Mouse (Mus musculus): ENCODE measurements at regions not wholly inside any gene's neighbourhood (a gene's known extent, or its start where the extent isn't known, plus 50 kb on each side); places are given as distances from the start of the nearest gene placed in this dataset.

- ATAC-seq (no peak), DNase-seq (ENCODE audit: low spot score) (no peak)
- Histone ChIP-seq H3K27me3 (ENCODE audit: insufficient read depth, low read length) (no peaks in the 10 kb centered on the region), H3K4me3 (ENCODE audit: low read length) (no peak overlapping the region), H3K4me2 (ENCODE audit: low read depth, low read length) (no peak overlapping the region), H3K27ac (no peak overlapping the region), H3K36me3 (ENCODE audit: insufficient read depth, low read length) (no peaks in the 10 kb centered on the region), H3K9ac (replicated peaks; ENCODE audit: low read length) (no peak overlapping the region), H3K4me1 (ENCODE audit: insufficient read depth, low read length) (no peaks in the 10 kb centered on the region), H3K9me3 (ENCODE audit: low read length) (no peaks in the 10 kb centered on the region)
- WGBS, result 78% methylated on average over 16 of the region's 16 CpGs
- TF ChIP-seq CTCF (IDR thresholded peaks at IDR 0.05; ENCODE audit: low read depth), result no peak
These were observed 109.8 kb upstream of the Zfp64 start for GRCm38 (mm10) chr2:169065166-169065698.

DNA sequence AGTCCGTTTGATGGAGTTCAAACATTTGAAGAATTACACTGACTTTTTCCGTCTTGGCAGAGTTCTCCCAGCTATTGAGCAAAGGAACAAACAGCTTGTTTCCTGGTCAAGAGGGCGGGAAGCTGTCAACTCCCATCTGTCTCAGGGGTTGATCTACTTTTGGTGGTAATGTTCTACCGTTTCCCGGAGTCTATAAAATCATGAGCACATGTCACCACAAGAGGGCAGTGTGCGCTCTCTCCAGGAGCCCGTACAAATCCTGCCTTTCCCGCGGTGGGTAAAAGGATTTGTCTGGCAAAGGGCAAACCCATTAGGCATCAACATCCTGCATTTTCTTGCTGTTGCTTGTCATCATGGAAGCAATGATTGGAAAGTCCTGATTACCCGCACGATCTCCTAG lies 106.1 kb upstream of the Zfp64 start:
- no peaks in the 10 kb centered on the region for H3K27me3 ChIP-seq (ENCODE audit: insufficient read depth, low read length)
- no peak overlapping the region for H3K27ac ChIP-seq
- H3K9me3 ChIP-seq (ENCODE audit: low read length), result no peaks in the 10 kb centered on the region
- ATAC-seq, result 0 out of 2 replicates have a peak, but pooled peaks have one; percentile 43
- H3K4me1 ChIP-seq (ENCODE audit: insufficient read depth, low read length), result no peaks in the 10 kb centered on the region
- peak overlapping the region; percentile 30 for H3K4me2 ChIP-seq (ENCODE audit: low read depth, low read length)
- no peaks in the 10 kb centered on the region for H3K36me3 ChIP-seq (ENCODE audit: insufficient read depth, low read length)
- DNase-seq (ENCODE audit: low spot score), result peak; percentile 95
- peak; percentile 94 for TF ChIP-seq CTCF (IDR thresholded peaks at IDR 0.05; ENCODE audit: low read depth)
- no peak overlapping the region for H3K4me3 ChIP-seq (ENCODE audit: low read length)
- no peak overlapping the region for H3K9ac ChIP-seq (replicated peaks; ENCODE audit: low read length)
- WGBS, result 7% methylated on average over 11 of the region's 11 CpGs

GRCm38 (mm10) chr2:169060495-169060894 lies 105.1 kb upstream of the Zfp64 start:
- no peak for DNase-seq (ENCODE audit: low spot score)

DNA sequence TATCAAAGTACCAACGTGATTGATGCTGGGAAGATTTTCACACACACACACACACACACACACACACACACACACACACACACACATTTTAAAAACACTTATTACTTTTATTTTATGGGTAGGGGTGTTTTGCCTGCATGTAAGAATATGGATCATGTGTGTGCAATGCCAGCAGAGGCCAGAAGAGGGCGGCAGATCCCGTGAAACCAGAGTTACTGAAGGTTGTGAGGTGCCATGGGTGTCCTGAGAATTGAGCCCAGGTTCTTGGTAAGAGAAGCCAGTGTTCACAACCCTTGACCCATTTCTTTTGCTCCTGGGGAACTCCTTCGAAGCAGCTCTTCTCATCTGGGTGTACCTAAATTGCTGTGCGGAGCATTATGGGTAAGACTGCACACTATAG lies 102.4 kb upstream of the Zfp64 start:
- DNase-seq (ENCODE audit: low spot score) (no peak), ATAC-seq (no peak)
- no peaks in the 10 kb centered on the region for H3K27me3 ChIP-seq (ENCODE audit: insufficient read depth, low read length)
- no peak overlapping the region for H3K4me3 ChIP-seq (ENCODE audit: low read length)
- no peak overlapping the region for H3K27ac ChIP-seq
- no peaks in the 10 kb centered on the region for H3K36me3 ChIP-seq (ENCODE audit: insufficient read depth, low read length)
- H3K4me2 ChIP-seq (ENCODE audit: low read depth, low read length), result no peak overlapping the region
- peak; percentile 41; the same call in 1 of the 2 replicates for TF ChIP-seq CTCF (IDR thresholded peaks at IDR 0.05; ENCODE audit: low read depth)
- no peak overlapping the region for H3K9ac ChIP-seq (replicated peaks; ENCODE audit: low read length)
- whole genome bisulfite sequencing, result 78% methylated on average over 5 of the region's 5 CpGs
- H3K4me1 ChIP-seq (ENCODE audit: insufficient read depth, low read length), result no peaks in the 10 kb centered on the region
- no peaks in the 10 kb centered on the region for H3K9me3 ChIP-seq (ENCODE audit: low read length)

More at GRCm38 (mm10) chr2:169060495-169060894, 105.1 kb upstream of the Zfp64 start:
- Histone ChIP-seq H3K4me3 (ENCODE audit: low read length) (no peak overlapping the region), H3K36me3 (ENCODE audit: insufficient read depth, low read length) (no peaks in the 10 kb centered on the region), H3K4me2 (ENCODE audit: low read depth, low read length) (no peak overlapping the region), H3K4me1 (ENCODE audit: insufficient read depth, low read length) (no peaks in the 10 kb centered on the region), H3K9me3 (ENCODE audit: low read length) (no peaks in the 10 kb centered on the region), H3K9ac (replicated peaks; ENCODE audit: low read length) (no peak overlapping the region), H3K27ac (no peak overlapping the region), H3K27me3 (ENCODE audit: insufficient read depth, low read length) (no peaks in the 10 kb centered on the region)
- TF ChIP-seq CTCF (IDR thresholded peaks at IDR 0.05; ENCODE audit: low read depth), result no peak
- 63% methylated on average over 13 of the region's 13 CpGs for WGBS
- ATAC-seq, result no peak

DNA sequence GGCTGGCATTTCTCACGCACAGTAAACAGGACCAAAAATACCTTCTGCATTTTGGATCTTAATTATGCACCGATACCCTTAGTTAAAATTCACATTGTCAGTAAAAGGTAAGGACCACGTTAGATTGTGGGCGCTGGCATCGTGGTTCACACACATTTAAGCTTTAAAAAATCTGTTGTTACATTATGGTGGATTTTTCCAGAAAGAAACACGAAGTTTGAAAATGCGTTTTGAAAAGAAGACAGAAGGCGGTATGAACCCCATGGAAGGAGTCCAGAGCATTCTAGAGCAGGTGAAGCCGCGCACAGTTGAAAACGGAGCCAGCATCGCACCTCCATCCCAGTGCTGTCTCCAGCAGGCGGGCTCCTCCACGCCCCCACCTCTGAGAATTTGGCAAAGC lies 94.6 kb upstream of the Zfp64 start:
- no peak overlapping the region for H3K9ac ChIP-seq (replicated peaks; ENCODE audit: low read length)
- H3K36me3 ChIP-seq (ENCODE audit: insufficient read depth, low read length), result no peaks in the 10 kb centered on the region
- H3K4me3 ChIP-seq (ENCODE audit: low read length), result no peak overlapping the region
- no peak overlapping the region for H3K27ac ChIP-seq
- H3K4me1 ChIP-seq (ENCODE audit: insufficient read depth, low read length), result no peaks in the 10 kb centered on the region
- H3K27me3 ChIP-seq (ENCODE audit: insufficient read depth, low read length), result no peaks in the 10 kb centered on the region
- ATAC-seq (no peak), DNase-seq (ENCODE audit: low spot score) (no peak)
- no peak overlapping the region for H3K4me2 ChIP-seq (ENCODE audit: low read depth, low read length)
- 90% methylated on average over 14 of the region's 14 CpGs for WGBS
- TF ChIP-seq CTCF (IDR thresholded peaks at IDR 0.05; ENCODE audit: low read depth), result no peak
- no peaks in the 10 kb centered on the region for H3K9me3 ChIP-seq (ENCODE audit: low read length)

DNA sequence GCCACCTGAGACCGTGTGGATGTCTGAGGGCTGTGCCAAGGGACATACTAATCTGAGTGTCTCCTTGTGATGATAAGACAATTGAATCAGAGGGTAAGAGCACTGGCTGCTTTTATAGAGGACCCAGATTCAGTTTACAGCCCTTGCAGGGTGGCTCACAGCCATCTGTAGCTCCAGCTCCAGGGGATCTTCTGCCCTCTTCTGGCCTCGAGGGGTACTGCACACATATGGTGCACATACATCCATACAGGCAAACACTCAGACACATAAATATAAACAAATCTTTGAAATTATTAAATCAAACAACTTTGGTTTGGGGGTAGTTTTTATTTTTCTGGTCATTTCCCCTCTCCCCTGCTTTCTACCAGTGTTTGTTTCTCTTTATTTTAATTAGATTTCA lies 86.4 kb upstream of the Zfp64 start:
- DNase-seq (ENCODE audit: low spot score) (no peak), ATAC-seq (no peak)
- Histone ChIP-seq H3K4me2 (ENCODE audit: low read depth, low read length) (no peak overlapping the region), H3K27ac (no peak overlapping the region), H3K36me3 (ENCODE audit: insufficient read depth, low read length) (no peaks in the 10 kb centered on the region), H3K4me1 (ENCODE audit: insufficient read depth, low read length) (no peaks in the 10 kb centered on the region), H3K4me3 (ENCODE audit: low read length) (no peak overlapping the region), H3K9ac (replicated peaks; ENCODE audit: low read length) (no peak overlapping the region), H3K27me3 (ENCODE audit: insufficient read depth, low read length) (no peaks in the 10 kb centered on the region), H3K9me3 (ENCODE audit: low read length) (no peaks in the 10 kb centered on the region)
- WGBS, result 79% methylated on average over 2 of the region's 2 CpGs
- peak; percentile 26 for TF ChIP-seq CTCF (IDR thresholded peaks at IDR 0.05; ENCODE audit: low read depth)

GRCm38 (mm10) chr2:169037975-169038374 lies 82.6 kb upstream of the Zfp64 start:
- no peaks in the 10 kb centered on the region for H3K9me3 ChIP-seq (ENCODE audit: low read length)
- H3K27me3 ChIP-seq (ENCODE audit: insufficient read depth, low read length), result no peaks in the 10 kb centered on the region
- no peaks in the 10 kb centered on the region for H3K36me3 ChIP-seq (ENCODE audit: insufficient read depth, low read length)
- no peak overlapping the region for H3K27ac ChIP-seq
- no peak overlapping the region for H3K4me3 ChIP-seq (ENCODE audit: low read length)
- H3K4me1 ChIP-seq (ENCODE audit: insufficient read depth, low read length), result no peaks in the 10 kb centered on the region
- no peak for ATAC-seq
- no peak overlapping the region for H3K9ac ChIP-seq (replicated peaks; ENCODE audit: low read length)
- H3K4me2 ChIP-seq (ENCODE audit: low read depth, low read length), result peak overlapping the region; percentile 3; the same call in 1 of the 2 replicates
- DNase-seq (ENCODE audit: low spot score), result no peak
- no peak for TF ChIP-seq CTCF (IDR thresholded peaks at IDR 0.05; ENCODE audit: low read depth)
- 30% methylated on average over 11 of the region's 11 CpGs for WGBS

Measured in hindbrain, postnatal 0 days (tissue).